Mouse (Mus musculus) adrenal gland, postnatal 14 days (tissue): ENCODE results near the gene Taar7a. TPM values are rescaled to one million over a fixed set of nuclear protein-coding genes. Genes with fewer than 3 reads are reported as not detected.

Experiments used
- DNase-seq: peaks from one replicate; pipeline ENCODE4 v3.0.0; 2021; ENCODE audit warnings: mixed read lengths
- long read RNA-seq, 2 experiments: library from polyadenylated mRNA; stranded (forward); transcript quantifications; one replicate each; pipeline ENCODE4 v2.0.0; 2021
- total RNA-seq: library from RNA; stranded (reverse); gene quantifications from 2 replicates; pipeline ENCODE4 v1.2.3, GENCODE M21; 2021

Gene Taar7a
- not detected in 2 replicates for total RNA-seq
- long read RNA-seq, experiment 1, result 0 reads
- long read RNA-seq, experiment 2, result 0 reads

- no peak for DNase-seq
Measured at GRCm38 (mm10) chr10:23993381-23993780, at the start of gene Taar7a. Gene Taar7a, minus strand, starts transcription at chr10:23993481.

- DNase-seq, result no peak
Measured at GRCm38 (mm10) chr10:24040120-24040869, 47.0 kb upstream of the Taar7a start.

- DNase-seq, result no peak
Measured at GRCm38 (mm10) chr10:24037314-24037713, 44.0 kb upstream of the Taar7a start, which contains the start of gene Taar7e. Gene Taar7e, plus strand, starts transcription at chr10:24037614.

- no peak for DNase-seq
Measured at GRCm38 (mm10) chr10:24031347-24031746, 38.1 kb upstream of the Taar7a start.

- DNase-seq, result no peak
Measured at GRCm38 (mm10) chr10:24026922-24027321, 33.6 kb upstream of the Taar7a start, which contains the start of gene Taar7d. Gene Taar7d, plus strand, starts transcription at chr10:24027222.

GRCm38 (mm10) chr10:24008143-24008542 lies 14.9 kb upstream of the Taar7a start:
- no peak for DNase-seq

GRCm38 (mm10) chr10:24007034-24007433 lies 13.8 kb upstream of the Taar7a start:
- DNase-seq, result no peak

GRCm38 (mm10) chr10:24006442-24006841 lies 13.2 kb upstream of the Taar7a start:
- no peak for DNase-seq

DNA sequence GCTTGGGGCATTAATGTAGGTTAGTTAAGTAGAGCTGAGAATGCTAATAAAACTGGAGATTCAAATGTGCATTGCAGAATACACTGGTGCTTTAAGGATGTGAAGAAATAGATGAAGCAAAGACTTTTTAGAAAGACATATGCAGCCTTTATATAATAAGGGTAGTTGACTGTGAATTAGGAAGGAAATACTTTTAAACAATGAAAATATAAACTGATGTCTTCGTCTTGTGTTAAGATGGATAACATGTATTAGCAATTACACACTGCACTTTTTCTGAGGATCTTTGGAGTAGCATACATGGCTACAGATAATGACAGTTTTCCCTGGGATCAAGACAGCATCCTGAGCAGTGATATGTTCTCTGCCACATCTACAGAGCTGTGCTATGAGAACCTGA lies 6.4 kb upstream of the Taar7a start, which contains the start of gene Taar7b:
TSS of gene Taar7b (plus strand) at position 301 of the 400 bp plus-strand sequence.
- no peak for DNase-seq

- no peak for DNase-seq
Measured at GRCm38 (mm10) chr10:23986419-23986818, 6.9 kb downstream of the Taar7a start.

DNA sequence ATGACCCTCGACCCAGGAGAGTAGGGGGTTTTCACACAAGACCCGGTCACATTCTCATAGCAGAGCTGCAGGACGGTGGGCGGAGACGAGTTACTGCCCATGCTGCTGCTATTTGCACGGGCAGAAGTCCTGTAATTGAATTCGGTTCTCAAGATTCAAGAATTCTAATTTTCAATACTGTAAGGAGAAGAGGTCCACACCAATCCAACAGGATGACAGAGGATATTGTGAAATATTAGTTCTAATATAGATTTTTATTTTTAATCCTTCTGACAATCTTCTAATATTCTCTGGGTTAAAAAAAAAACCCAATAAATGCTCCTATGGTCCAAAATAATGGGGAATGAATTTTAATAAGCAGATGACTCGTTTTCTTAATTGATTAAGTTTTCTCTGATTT lies 7.7 kb downstream of the Taar7a start, which contains the start of gene Taar6:
TSS of gene Taar6 (minus strand) at position 101 of the 400 bp plus-strand sequence.
- no peak for DNase-seq

GRCm38 (mm10) chr10:23978901-23979705 lies 14.2 kb downstream of the Taar7a start:
- peak; percentile 88 for DNase-seq

DNA sequence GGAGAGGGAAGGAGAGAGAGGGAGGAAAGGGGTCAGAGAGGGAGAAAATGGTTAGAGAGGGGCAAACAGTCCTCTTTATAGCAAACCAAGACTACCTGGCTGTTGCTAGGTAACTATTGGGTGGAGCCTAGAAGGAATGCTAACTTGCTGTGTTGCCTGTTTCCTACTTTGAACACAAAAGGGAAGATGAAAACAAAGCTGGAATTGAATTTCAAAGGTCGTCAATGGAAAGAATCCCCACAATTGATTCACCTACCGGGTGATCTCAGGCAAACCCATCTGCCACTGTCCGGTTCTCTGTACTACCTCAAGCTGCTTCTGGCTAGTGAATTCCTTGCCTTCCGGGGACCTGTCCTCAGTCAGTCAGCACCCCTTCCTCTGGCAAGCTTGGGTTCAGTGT lies 15.3 kb downstream of the Taar7a start:
- DNase-seq, result no peak

DNA sequence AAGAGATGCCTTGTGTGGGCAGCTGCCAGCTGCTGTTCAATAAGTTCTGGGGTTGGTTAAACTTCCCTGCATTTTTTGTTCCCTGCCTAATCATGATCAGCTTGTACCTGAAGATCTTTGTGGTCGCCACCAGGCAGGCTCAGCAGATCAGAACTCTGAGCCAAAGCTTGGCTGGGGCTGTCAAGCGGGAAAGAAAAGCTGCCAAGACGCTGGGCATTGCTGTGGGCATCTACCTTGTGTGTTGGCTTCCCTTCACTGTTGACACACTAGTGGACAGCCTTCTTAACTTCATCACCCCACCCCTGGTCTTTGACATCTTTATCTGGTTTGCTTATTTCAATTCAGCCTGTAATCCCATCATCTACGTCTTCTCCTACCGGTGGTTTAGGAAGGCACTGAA lies 22.0 kb downstream of the Taar7a start:
- no peak for DNase-seq

DNA sequence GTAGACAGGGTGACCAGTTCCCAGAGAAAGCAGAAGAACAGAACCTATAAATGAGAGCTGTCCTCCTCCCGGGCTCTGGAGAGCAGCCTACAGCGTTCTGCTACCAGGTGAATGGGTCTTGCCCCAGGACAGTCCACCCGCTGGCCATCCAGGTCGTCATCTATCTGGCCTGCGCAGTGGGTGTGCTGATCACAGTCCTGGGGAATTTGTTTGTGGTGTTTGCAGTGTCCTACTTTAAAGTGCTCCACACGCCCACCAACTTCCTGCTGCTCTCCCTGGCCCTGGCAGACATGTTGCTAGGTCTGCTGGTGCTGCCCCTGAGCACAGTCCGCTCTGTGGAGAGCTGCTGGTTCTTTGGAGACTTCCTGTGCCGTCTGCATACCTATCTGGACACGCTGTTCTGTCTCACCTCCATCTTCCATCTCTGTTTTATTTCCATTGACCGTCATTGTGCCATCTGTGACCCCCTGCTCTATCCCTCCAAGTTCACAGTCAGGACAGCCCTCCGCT lies 22.6 kb downstream of the Taar7a start, which contains the start of gene Taar5:
TSS of gene Taar5 (plus strand) at position 51 of the 510 bp plus-strand sequence.
- no peak for DNase-seq

DNA sequence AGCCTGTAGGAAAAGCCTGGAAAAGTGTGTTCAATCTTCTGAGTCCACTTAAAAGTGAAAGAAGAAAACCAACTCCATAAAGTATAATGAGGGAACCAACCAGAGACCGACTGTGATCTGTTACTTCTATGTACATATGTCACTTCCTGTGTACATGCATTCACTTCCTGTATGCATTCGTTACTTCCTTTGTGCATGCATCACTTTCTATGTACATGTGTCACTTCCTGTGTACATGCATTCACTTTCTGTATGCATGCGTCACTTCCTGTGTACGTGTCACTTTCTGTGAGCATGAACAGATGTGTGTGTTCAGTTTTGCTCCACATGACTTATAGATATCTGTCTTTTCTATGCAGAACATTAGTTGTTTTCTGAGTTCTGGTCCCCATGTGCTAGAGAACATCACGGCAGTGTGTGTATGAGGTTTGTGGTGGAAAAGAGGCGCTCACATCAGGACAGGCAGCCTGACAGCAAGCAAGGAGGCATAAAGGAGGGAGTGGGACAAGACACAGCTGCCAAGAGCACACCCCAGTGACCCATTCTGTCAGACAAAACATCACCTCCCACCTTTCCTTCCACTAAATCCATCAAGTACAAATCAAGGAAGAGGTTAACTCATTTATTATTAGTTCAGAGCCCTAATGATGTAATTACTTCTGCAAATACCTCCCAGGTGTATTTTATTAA lies 28.2 kb downstream of the Taar7a start:
- no peak for DNase-seq

DNA sequence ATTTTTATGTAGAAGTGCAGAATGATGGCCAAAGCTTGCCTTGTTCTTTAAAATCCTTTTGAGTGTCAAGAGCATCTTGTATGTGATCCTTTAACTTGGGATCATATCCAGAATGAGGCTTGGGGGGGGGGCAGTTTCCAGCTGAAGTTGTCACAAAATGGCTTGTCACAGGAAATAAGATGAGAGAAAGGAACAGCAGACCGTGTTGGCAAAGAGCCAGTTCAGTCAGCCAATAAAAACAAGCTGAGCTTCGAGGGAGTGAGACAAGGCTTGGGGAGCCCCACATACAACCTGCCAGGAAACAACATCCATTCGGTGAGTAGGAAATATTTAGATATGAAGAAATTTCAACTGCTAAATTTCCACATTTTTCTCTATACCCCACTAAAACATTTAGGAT lies 29.8 kb downstream of the Taar7a start:
- no peak for DNase-seq

GRCm38 (mm10) chr10:23960444-23960915 lies 32.8 kb downstream of the Taar7a start, which contains the start of gene Taar4:
Gene Taar4, plus strand, starts transcription at chr10:23960494.
- no peak for DNase-seq

GRCm38 (mm10) chr10:23959071-23959470 lies 34.2 kb downstream of the Taar7a start:
- no peak for DNase-seq

DNA sequence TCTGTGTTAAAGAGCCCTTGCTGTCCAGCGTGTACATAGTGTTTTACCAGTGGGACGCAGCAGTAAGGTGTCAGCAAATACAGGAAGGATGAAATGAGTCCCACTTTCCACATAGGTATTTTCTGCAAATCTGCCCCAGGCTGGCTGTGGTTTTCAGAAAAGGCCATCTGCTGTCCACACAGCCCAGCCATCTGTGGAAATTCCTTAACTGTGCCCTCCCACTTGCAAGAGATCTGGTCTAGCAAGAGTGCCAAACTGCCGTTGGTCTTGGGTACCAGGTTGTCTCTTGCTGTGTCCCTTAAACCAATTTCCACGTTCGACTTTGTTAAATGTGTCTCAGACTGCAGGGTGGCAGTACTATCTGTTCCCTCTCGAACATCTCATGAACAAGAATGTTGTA lies 41.6 kb downstream of the Taar7a start:
- DNase-seq, result no peak

- no peak for DNase-seq
Measured at GRCm38 (mm10) chr10:23949508-23950005, 43.7 kb downstream of the Taar7a start, which contains the start of gene Taar3. Gene Taar3, plus strand, starts transcription at chr10:23949558.

GRCm38 (mm10) chr10:23948026-23948425 lies 45.3 kb downstream of the Taar7a start:
- DNase-seq, result no peak
